Mouse (Mus musculus) spleen, adult 2 months (tissue): ENCODE results near the gene Drc1. TPM values are rescaled to one million over a fixed set of nuclear protein-coding genes. Genes with fewer than 3 reads are reported as not detected.
A peak's percentile ranks its signal among the peaks of the same experiment; 100 is the strongest.

Experiments
- DNase-seq, 2 experiments: peaks; one replicate each; pipeline versions ENCODE4 v3.0.0 to v3.0.0-alpha.2; 2012 to 2021; ENCODE audit warnings: low spot score in 2 of 2, low read depth in 1 of 2
- H3K27ac ChIP-seq: fragments of 200-500 bp; 2 replicates; pipeline ENCODE4 v1.5.1; 2012; ENCODE audit warnings: low read length, inconsistent platforms; ENCODE audit not compliant: insufficient read depth
- H3K27me3 ChIP-seq: fragments of 200-500 bp; 2 replicates; pipeline ENCODE4 v1.6.1; 2012; ENCODE audit warnings: mild to moderate bottlenecking, moderate library complexity, low read length, inconsistent platforms; ENCODE audit not compliant: control insufficient read depth, insufficient read depth
- H3K36me3 ChIP-seq: fragments of 200-500 bp; 2 replicates; pipeline ENCODE4 v1.6.1; 2012; ENCODE audit warnings: mild to moderate bottlenecking, low read length, inconsistent platforms; ENCODE audit not compliant: control insufficient read depth, insufficient read depth
- H3K4me1 ChIP-seq: fragments of 200-500 bp; 2 replicates; pipeline ENCODE4 v1.6.1; 2011; ENCODE audit warnings: inconsistent platforms; ENCODE audit not compliant: control insufficient read depth, insufficient read depth, insufficient read length
- H3K4me3 ChIP-seq: fragments of 200-500 bp; 2 replicates; pipeline ENCODE4 v1.5.1; 2011; ENCODE audit warnings: mild to moderate bottlenecking, inconsistent platforms; ENCODE audit not compliant: insufficient read depth, insufficient read length; ENCODE audit errors: extremely low read depth
- CTCF ChIP-seq: fragments of 200-500 bp; IDR thresholded peaks from 2 replicates; pipeline ENCODE4 v1.5.1; 2011; ENCODE audit warnings: mild to moderate bottlenecking, inconsistent platforms; ENCODE audit not compliant: insufficient read depth, insufficient read length, insufficient replicate concordance; ENCODE audit errors: extremely low read depth
- POLR2A ChIP-seq: fragments of 200-500 bp; IDR thresholded peaks from 2 replicates; pipeline ENCODE4 v1.6.1; 2011; ENCODE audit warnings: low read depth, low read length, inconsistent platforms
- WGBS: fragments of 180-500 bp; shearing (Covaris S2); methylation state at CpG from one replicate; pipeline ENCODE4 v1.1.7; 2018; 5-methylcytosine and 5-hydroxymethylcytosine counted together
- polyA plus RNA-seq: library from polyadenylated mRNA; depleted of rRNA; stranded (reverse); fragments of >200 nt; gene quantifications from 2 replicates; pipeline ENCODE4 v1.2.3, GENCODE M21; 2012

Gene Drc1
- polyA plus RNA-seq, 1 experiment: 0.14 TPM

DNA sequence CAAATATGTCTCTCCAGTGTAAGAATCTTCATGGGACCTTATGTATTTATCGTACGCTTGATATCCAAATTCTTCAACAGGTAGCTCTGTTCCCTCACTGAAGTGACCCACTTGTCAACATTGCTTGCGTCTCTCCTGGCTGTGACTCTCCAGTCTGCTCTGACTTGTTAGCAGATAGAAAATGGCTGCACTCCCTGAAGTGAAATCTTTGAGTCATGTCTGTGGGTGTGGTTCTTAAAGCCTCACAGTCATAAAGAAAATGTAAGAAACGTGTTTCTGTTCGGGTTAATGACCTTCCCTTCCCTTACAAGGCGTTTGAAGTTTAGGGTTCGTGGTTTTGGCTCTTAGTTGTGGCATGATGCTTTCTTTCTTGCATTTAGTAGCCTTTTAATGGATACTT is 40.6 kb upstream of the Drc1 start:
- no peaks in the 10 kb centered on the region for H3K4me1 ChIP-seq
- no peak overlapping the region for H3K4me3 ChIP-seq
- H3K27ac ChIP-seq: no peak overlapping the region
- TF ChIP-seq CTCF: no peak
- TF ChIP-seq POLR2A: no peak
- 55% methylated on average over 7 of the region's 7 CpGs for WGBS
- H3K36me3 ChIP-seq: no peaks in the 10 kb centered on the region
- DNase-seq: no peak
- H3K27me3 ChIP-seq: no peaks in the 10 kb centered on the region

DNA sequence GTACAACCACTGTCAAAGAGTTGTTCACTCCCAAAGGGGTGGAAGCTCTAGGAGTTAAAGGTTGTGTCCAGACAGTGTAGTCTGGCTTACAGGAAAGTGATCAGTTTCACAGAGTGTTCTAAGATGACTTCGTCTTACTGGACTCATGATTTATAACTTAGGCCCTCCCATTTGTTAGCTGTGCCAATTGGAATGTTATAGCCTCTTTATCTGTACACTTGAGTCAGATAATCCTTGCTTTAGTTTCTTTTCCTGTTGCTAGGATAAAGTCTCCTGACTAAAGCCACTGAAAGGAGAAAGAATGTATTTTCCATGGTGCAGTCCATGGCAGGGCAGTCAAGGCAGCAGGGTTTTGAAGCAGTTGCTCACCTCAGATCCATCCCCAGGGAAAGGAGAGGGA is 38.8 kb upstream of the Drc1 start:
- WGBS: 80% methylated on average over 1 of the region's 1 CpGs
- H3K4me1 ChIP-seq: no peaks in the 10 kb centered on the region
- H3K36me3 ChIP-seq: no peaks in the 10 kb centered on the region
- TF ChIP-seq POLR2A: no peak
- no peak for TF ChIP-seq CTCF
- DNase-seq: no peak
- no peak overlapping the region for H3K4me3 ChIP-seq
- H3K27ac ChIP-seq: no peak overlapping the region
- H3K27me3 ChIP-seq: no peaks in the 10 kb centered on the region

DNA sequence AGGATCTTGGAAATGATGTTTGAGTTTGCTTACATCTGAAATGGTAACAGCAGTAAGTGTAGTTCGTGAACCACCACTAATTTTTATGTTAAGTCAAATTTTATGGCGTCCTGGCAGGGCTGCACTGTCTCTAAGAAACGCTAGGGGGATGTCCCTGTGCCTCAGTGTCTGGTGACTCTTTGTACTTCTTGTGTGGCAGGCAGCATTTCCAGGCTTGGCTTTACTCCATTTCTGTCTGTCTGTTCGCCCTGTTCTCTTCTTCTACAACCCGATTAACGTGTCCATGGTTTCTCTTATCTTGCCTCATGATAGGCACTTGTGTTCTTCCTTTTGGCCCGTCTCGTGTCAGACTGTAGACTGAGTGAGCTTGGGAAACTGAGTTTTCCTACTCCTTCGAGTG is 37.4 kb upstream of the Drc1 start:
- Histone ChIP-seq H3K27me3 (no peaks in the 10 kb centered on the region), H3K4me3 (no peak overlapping the region), H3K4me1 (no peaks in the 10 kb centered on the region), H3K27ac (no peak overlapping the region), H3K36me3 (no peaks in the 10 kb centered on the region)
- TF ChIP-seq POLR2A (no peak), CTCF (peak; percentile 12; the same call in 1 of the 2 replicates)
- 66% methylated on average over 9 of the region's 9 CpGs for WGBS
- DNase-seq: no peak

DNA sequence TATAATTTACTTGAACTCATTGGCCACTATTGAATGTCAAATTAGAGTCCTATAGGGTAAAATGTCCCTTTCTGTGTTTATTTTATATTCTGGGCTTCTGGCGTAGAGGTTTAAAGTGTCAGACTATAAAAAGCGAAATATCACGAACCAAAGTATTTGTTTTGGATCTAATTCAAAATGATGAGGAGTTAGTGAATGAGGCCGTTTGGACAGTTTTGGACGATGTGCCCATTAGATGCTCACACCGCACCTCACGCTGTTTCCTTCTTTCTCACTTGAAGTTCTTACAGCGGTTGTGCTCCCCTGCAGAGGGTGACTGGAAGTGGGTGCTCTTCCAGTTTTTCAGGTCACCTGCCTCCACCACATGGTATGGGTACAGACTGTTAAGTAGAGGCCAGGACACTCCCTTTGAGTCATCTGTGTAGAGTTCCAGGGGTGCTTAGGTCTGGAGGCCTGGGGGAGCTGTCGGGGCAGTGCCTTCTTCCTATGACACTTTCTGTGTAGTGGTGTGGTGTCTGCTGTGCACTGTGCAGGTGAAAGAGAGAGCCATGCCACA is 35.2 kb upstream of the Drc1 start:
- Histone ChIP-seq H3K27ac (no peak overlapping the region), H3K4me1 (no peaks in the 10 kb centered on the region), H3K27me3 (no peaks in the 10 kb centered on the region), H3K36me3 (no peaks in the 10 kb centered on the region), H3K4me3 (no peak overlapping the region)
- WGBS: 91% methylated on average over 9 of the region's 9 CpGs
- TF ChIP-seq CTCF (no peak), POLR2A (no peak)
- no peak for DNase-seq

DNA sequence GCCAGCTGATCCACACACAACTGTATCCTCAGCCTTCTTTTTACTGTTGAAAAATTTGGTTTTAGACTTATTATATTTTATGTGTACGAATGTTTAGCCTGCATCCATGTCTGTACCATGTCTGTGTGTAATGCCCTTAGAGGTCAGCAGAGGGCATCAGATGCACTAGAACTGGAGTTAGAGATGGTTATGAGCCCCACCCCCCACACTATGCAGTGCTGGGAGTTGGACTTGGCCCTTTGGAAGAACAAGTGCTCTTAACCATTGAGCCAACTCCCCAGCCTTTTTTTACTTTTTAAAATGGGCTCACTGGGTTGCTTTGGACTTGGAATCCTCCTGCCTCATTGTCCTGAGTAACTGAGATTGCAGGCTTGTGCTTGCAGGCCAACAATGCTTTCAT is 33.5 kb upstream of the Drc1 start:
- no peak for DNase-seq

DNA sequence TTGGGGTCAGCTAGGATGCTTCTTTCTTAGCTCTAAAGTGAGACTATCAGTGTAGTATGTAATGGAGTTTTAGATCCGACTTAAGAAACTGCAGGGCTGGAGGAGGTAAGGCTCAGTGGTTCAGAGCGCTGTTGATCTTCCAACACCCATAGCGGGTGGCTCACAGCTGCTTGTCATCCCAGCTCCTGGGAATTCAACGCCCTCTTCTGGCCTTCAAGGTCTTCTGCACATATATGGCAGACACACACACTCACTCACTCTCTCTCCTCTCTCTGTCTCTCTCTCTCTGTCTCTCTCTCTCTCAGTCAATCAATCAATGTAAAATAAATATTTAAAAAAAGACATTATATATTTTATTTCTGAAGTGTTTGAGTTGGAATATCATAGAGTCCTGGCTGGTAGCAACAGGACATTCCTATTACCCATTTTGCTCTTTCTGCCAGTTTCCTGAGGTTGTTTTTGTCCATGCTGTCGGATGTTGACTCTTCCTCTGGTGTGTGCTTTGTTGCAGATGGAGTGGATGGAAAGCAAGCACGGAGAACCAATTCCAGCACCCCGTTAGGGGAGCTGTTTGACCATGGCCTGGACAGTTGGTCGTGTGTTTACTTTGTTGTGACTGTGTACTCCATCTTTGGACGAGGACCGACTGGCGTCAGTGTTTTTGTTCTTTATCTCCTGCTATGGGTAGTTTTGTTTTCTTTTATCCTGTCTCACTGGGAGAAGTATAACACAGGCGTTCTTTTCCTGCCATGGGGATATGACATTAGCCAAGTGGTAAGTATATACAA is 25.4 kb upstream of the Drc1 start:
- Histone ChIP-seq H3K4me3 (no peak overlapping the region), H3K27me3 (no peaks in the 10 kb centered on the region), H3K36me3 (peaks cover 24% of the 10 kb centered on the region), H3K4me1 (no peaks in the 10 kb centered on the region), H3K27ac (no peak overlapping the region)
- no peak for DNase-seq
- TF ChIP-seq POLR2A (no peak), CTCF (no peak)
- WGBS: 94% methylated on average over 12 of the region's 12 CpGs

More for the DNA sequence above, 33.5 kb upstream of the Drc1 start:
- Histone ChIP-seq H3K4me3 (no peak overlapping the region), H3K4me1 (no peaks in the 10 kb centered on the region), H3K36me3 (peaks cover 4% of the 10 kb centered on the region; the same call in 1 of the 2 replicates), H3K27ac (no peak overlapping the region), H3K27me3 (no peaks in the 10 kb centered on the region)
- TF ChIP-seq POLR2A: no peak
- no peak for TF ChIP-seq CTCF
- 96% methylated on average over 1 of the region's 1 CpGs for WGBS

DNA sequence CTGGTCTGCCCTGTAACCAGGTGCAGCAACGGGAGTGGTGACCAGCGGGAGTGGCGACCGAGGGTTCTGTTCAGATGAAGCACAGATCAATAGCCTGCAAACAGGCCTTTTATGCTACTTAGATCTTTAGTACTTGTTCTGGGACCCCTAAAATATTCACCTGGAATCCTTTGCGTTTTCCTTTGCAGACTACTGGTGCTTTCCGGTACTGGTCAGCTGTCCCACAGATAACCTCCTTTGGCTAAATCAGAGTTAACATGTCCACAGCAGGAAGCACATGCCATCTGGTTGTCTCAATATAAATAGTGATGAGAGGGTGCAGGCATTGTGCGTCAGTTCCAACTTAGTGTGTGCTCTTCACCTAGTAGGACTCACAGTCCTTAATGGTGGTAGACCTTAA is 22.4 kb upstream of the Drc1 start:
- peaks cover 19% of the 10 kb centered on the region for H3K36me3 ChIP-seq
- TF ChIP-seq CTCF (no peak), POLR2A (no peak)
- 95% methylated on average over 7 of the region's 7 CpGs for WGBS
- H3K4me1 ChIP-seq: no peaks in the 10 kb centered on the region
- DNase-seq: no peak
- no peak overlapping the region for H3K4me3 ChIP-seq
- no peak overlapping the region for H3K27ac ChIP-seq
- H3K27me3 ChIP-seq: no peaks in the 10 kb centered on the region
